Mouse (Mus musculus): Measurements from ENCODE around the gene Slc25a25.

- TF ChIP-seq CTCF (IDR thresholded peaks at IDR 0.05; ENCODE audit: insufficient read depth, low read length), result no peak
- TF ChIP-seq POLR2A (IDR thresholded peaks at IDR 0.05; ENCODE audit: borderline replicate concordance, extremely low read depth, low read depth, low read length), result no peak
Observed at GRCm38 (mm10) chr2:32396695-32397094, 54.5 kb downstream of the Slc25a25 start.

Data from lung, adult 2 months (tissue).